Mouse (Mus musculus): ENCODE measurements around the gene Sept11. TPM values are rescaled to one million over a fixed set of nuclear protein-coding genes. Genes with fewer than 3 reads are reported as not detected.

Gene Sept11
- polyA plus RNA-seq, 1 experiment from 2014 or later = 180 TPM

DNA sequence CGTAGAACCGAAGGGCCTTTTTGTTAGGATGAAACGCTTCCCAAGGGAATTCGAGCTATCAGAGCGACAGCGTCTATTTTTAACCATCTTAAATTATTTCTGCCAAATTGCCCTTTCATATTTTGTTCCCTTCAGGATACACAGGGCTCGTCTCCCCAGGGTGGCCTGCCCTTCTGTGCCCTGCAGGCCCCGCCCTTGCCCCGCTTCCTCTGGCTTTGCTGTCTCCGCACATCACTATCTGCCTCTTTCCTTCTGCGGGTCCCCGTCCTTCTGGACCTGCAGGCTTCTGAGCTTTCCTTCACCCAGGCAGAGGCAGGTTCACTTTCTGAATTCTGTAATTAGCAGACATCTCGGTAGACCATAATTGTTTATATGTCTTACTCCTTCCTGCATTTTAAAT lies 22.6 kb downstream of the Sept11 start:
- Histone ChIP-seq H3K4me1 (peaks cover 43% of the 10 kb centered on the region), H3K27me3 (no peaks in the 10 kb centered on the region), H3K4me3 (no peak overlapping the region), H3K27ac (peak overlapping the region; percentile 85), H3K36me3 (0 out of 2 replicates have a peak, but pooled peaks cover 13% of the 10 kb centered on the region), H3K9ac (no peak overlapping the region), H3K4me2 (no peak overlapping the region), H3K9me3 (no peaks in the 10 kb centered on the region)
- WGBS = 79% methylated on average over 13 of the region's 13 CpGs
- no peak for ATAC-seq (ENCODE audit: insufficient number of reproducible peaks, low FRiP score, low TSS enrichment, low read depth)

DNA sequence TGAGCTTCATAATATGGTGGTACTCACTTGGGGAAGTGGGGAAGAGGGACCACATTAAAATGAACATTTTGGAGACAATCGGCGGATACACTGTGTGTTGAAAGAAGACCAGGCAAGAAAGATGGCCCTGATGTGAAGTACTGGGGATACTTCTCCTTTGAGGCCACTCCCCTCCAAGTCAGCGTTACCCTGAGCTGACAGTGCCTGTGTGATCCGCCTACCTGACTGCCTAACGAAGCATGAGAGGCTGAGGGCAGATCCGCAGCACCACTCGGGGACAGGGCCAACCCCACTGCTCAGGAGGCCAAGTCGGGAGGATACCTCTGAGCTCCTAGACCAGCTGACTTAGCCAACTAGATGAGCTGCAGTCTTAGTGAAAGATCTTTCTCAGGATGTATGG lies 24.4 kb downstream of the Sept11 start:
- no peak for ATAC-seq (ENCODE audit: insufficient number of reproducible peaks, low FRiP score, low TSS enrichment, low read depth)
- H3K4me1 ChIP-seq = peaks cover 45% of the 10 kb centered on the region
- WGBS = 77% methylated on average over 8 of the region's 8 CpGs

DNA sequence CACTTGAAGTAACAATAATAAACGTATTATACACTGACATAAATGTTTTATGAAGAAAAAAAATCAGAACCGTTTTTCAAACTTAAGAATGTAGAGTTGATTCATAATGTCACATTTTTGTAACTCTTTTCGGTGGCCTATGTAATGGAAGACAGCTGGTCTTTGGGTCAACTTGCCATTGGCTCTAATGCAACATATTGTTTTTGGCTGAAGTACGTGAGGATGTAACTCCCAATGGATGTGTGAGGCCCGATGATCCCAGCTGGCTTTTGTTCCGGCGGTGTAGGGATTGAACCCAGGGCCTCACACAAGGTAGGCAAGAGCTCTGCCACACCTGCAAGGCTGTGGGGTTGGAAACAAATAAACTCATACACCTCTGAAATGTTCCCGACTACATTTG lies 28.4 kb downstream of the Sept11 start:
- H3K27ac ChIP-seq = no peak overlapping the region
- 67% methylated on average over 8 of the region's 8 CpGs for WGBS
- no peaks in the 10 kb centered on the region for H3K36me3 ChIP-seq
- H3K9ac ChIP-seq = no peak overlapping the region
- H3K9me3 ChIP-seq = no peaks in the 10 kb centered on the region
- H3K4me1 ChIP-seq = peaks cover 38% of the 10 kb centered on the region
- H3K4me3 ChIP-seq = no peak overlapping the region
- H3K4me2 ChIP-seq = no peak overlapping the region
- no peak for ATAC-seq (ENCODE audit: insufficient number of reproducible peaks, low FRiP score, low TSS enrichment, low read depth)
- H3K27me3 ChIP-seq = no peaks in the 10 kb centered on the region

More for the DNA sequence above, 24.4 kb downstream of the Sept11 start:
- Histone ChIP-seq H3K9ac (no peak overlapping the region), H3K4me3 (no peak overlapping the region), H3K36me3 (no peaks in the 10 kb centered on the region), H3K27me3 (no peaks in the 10 kb centered on the region), H3K27ac (no peak overlapping the region), H3K9me3 (no peaks in the 10 kb centered on the region), H3K4me2 (no peak overlapping the region)

DNA sequence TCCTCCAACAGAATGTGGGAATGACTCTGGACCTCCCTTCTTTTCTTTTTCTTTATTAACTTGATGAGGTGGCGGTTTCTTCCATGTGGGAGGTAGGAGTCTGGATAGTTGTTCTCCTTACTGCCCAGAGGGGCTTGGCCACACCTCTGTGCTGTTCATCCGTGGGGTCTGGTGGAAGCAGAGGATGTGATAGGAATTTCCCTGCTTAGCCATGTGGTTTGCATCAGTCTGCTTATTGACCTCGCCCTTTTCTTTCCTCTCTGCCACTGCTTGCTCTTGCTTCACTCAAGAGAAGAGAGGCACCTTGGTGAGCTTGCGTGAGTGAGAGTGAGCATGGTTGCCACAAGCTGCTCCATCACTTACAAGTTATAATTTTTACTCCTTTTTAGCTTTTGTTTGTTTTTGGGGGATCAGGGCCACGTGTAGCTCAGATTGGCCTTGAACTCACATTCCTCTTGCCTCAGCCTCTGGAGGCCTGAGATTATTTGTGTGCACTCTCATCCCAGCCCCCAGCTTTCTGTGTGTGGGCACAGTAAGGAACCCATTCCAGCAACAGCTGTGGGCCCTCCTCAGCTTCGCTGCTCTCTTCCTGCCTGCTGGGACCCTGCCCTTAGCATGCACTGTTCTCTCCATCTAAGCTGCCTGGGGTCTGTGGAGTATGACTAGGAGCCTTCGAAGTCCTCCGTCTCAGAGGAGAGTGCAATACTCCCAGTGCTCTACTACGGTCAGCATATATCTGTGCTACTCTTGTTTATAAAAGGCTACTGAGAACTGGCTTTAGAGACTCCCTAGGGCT lies 31.0 kb downstream of the Sept11 start:
- no peaks in the 10 kb centered on the region for H3K27me3 ChIP-seq
- peak overlapping the region; percentile 67 for H3K27ac ChIP-seq
- no peak overlapping the region for H3K9ac ChIP-seq
- H3K4me2 ChIP-seq = no peak overlapping the region
- H3K4me1 ChIP-seq = peaks cover 63% of the 10 kb centered on the region
- 39% methylated on average over 9 of the region's 9 CpGs for WGBS
- H3K4me3 ChIP-seq = no peak overlapping the region
- ATAC-seq (ENCODE audit: insufficient number of reproducible peaks, low FRiP score, low TSS enrichment, low read depth) = no peak; the same call in 1 of the 2 replicates
- no peaks in the 10 kb centered on the region for H3K36me3 ChIP-seq
- no peaks in the 10 kb centered on the region for H3K9me3 ChIP-seq

DNA sequence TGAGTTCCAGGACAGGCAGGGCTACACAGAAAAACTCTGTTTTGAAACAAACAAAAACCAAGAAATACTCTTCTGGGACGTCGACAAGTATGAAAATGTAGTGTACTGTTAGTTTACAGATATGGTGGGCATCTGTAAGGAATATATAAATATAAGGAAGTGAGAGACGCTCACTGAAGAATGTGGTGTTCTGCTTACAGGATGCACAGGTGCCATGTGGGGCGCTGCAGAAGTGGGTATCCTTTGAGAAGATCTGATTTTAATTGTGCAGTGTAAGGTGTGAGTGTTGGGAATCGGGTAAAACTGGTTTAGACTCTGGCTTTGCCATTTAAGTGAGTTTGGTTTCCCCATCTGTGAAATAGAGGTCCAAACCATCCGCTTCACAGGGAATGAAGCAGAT lies 32.1 kb downstream of the Sept11 start:
- H3K27ac ChIP-seq = peak overlapping the region; percentile 33; the same call in 1 of the 2 replicates
- peaks cover 73% of the 10 kb centered on the region for H3K4me1 ChIP-seq
- H3K4me2 ChIP-seq = no peak overlapping the region
- no peak for ATAC-seq (ENCODE audit: insufficient number of reproducible peaks, low FRiP score, low TSS enrichment, low read depth)
- H3K27me3 ChIP-seq = no peaks in the 10 kb centered on the region
- H3K36me3 ChIP-seq = no peaks in the 10 kb centered on the region
- H3K9ac ChIP-seq = no peak overlapping the region
- H3K4me3 ChIP-seq = no peak overlapping the region
- H3K9me3 ChIP-seq = no peaks in the 10 kb centered on the region
- 84% methylated on average over 6 of the region's 6 CpGs for WGBS

DNA sequence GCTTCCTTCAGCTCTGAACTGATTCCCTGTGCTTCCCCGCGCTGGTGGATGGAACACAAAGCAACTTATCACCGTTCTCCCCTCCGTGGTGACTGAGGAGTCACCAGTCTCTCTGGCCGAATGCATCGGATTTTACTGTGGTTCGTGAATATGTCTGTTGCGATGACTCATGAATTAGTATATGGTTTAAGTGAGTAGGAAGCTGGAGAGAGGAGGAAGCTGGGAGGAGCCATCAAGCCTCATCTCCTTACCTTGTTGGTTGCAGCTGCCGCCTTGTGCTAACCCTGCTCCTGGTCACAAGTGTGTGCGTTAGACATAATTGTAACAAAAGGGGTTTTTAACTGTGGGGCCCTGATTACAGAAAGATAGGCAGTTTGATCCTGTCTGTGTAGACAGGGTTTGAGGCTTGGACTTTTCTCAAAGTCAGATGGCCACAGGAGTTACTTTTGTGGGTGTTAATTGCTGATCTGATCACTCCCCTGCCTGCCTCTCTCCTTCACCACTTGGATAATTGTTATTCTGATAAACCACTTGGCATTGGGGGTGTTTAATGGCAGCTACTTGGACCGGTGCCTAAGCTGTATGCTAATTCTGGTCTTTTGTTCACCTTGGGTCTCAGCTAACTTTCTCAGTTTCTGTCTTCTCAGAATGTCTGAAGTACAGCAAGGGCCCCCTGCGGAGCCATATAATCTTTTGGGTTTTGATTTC lies 33.1 kb downstream of the Sept11 start:
- Histone ChIP-seq H3K9ac (no peak overlapping the region), H3K9me3 (no peaks in the 10 kb centered on the region), H3K4me3 (no peak overlapping the region), H3K27me3 (no peaks in the 10 kb centered on the region), H3K36me3 (no peaks in the 10 kb centered on the region), H3K27ac (0 out of 2 replicates have a peak overlapping the region, but pooled peaks have one; percentile 33), H3K4me1 (peaks cover 74% of the 10 kb centered on the region), H3K4me2 (no peak overlapping the region)
- 58% methylated on average over 12 of the region's 12 CpGs for WGBS
- ATAC-seq (ENCODE audit: insufficient number of reproducible peaks, low FRiP score, low TSS enrichment, low read depth) = no peak

DNA sequence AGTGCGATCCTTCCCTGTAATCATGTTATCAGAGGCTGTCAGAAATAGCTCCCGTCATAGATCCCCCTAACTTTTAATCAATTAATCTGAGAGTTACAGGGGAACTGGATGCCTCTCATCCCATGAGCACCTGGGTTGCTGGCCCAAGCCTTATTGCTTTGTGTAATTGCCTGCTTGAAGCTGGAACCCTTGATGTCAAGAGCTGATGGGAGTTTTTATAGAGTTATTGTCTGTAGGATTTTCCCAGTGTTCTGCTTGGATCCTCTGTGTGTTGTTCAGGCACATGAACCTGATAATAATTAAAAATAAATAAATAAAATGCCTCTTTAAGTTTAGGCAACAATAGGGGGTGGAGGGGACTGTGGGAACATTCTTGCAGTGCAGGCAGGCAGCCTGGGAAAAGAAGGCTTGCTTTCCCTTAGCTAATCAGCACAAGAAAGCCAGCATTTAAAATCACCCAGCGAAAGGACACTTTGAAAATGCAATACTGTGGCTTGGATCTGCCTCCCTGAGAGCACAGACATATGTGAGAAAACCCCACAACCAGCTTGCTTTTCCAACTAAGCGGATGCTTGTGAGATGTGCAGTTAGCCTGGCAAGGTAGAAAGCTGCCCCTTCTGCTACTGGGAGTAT lies 33.8 kb downstream of the Sept11 start:
- H3K9ac ChIP-seq = no peak overlapping the region
- H3K27ac ChIP-seq = peak overlapping the region; percentile 62; the same call in 1 of the 2 replicates
- no peaks in the 10 kb centered on the region for H3K36me3 ChIP-seq
- H3K9me3 ChIP-seq = no peaks in the 10 kb centered on the region
- ATAC-seq (ENCODE audit: insufficient number of reproducible peaks, low FRiP score, low TSS enrichment, low read depth) = no peak
- 45% methylated on average over 4 of the region's 4 CpGs for WGBS
- H3K4me2 ChIP-seq = no peak overlapping the region
- H3K4me3 ChIP-seq = no peak overlapping the region
- H3K27me3 ChIP-seq = no peaks in the 10 kb centered on the region
- H3K4me1 ChIP-seq = peaks cover 80% of the 10 kb centered on the region

DNA sequence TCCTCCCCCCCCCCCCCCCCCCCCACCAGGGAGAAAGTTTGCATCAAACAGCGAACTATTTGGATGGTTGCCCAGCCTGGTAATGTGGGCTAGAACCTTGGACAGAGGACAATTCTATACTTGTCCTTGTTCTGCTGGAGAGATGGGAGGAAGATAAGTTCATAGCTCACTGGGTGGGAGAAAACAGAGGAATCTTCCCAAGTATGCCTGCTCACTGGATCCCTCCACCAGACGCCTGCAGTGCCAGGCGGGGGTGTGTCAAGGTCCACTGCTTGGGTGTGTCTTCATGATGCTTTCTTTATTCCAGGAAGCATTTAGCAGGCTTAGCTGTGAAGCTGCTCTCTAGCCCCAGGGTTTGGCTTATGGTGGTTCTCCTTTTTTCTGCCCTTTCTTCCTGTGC lies 34.5 kb downstream of the Sept11 start:
- peaks cover 87% of the 10 kb centered on the region for H3K4me1 ChIP-seq
- no peaks in the 10 kb centered on the region for H3K9me3 ChIP-seq
- no peaks in the 10 kb centered on the region for H3K36me3 ChIP-seq
- no peak overlapping the region for H3K9ac ChIP-seq
- H3K27ac ChIP-seq = no peak overlapping the region; the same call in 1 of the 2 replicates
- no peak overlapping the region for H3K4me3 ChIP-seq
- no peak for ATAC-seq (ENCODE audit: insufficient number of reproducible peaks, low FRiP score, low TSS enrichment, low read depth)
- H3K4me2 ChIP-seq = no peak overlapping the region
- 16% methylated on average over 3 of the region's 3 CpGs for WGBS
- H3K27me3 ChIP-seq = no peaks in the 10 kb centered on the region

DNA sequence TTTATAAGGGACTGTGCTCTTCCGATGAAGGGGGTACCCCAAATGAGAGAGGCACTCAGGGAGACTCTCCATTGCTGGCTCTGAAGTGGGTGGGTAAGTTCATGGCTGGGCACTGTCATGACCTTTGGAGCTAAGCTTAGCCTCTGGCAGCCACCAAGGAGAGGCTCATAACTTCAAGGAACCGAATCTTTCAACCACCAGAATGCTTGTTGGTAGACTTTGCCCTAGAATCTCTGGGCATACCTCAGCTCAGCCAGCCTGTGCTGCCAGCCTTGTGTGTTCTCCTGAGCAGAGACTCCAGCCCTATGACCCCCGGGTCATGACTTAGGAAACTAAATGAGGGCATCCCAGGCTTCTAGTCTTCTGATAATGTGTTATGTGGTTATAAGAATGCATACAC lies 35.5 kb downstream of the Sept11 start:
- Histone ChIP-seq H3K36me3 (no peaks in the 10 kb centered on the region), H3K4me1 (peaks cover 96% of the 10 kb centered on the region), H3K9ac (no peak overlapping the region), H3K27me3 (no peaks in the 10 kb centered on the region), H3K9me3 (no peaks in the 10 kb centered on the region), H3K4me2 (no peak overlapping the region), H3K4me3 (no peak overlapping the region), H3K27ac (no peak overlapping the region)
- WGBS = 66% methylated on average over 3 of the region's 3 CpGs
- no peak for ATAC-seq (ENCODE audit: insufficient number of reproducible peaks, low FRiP score, low TSS enrichment, low read depth)

DNA sequence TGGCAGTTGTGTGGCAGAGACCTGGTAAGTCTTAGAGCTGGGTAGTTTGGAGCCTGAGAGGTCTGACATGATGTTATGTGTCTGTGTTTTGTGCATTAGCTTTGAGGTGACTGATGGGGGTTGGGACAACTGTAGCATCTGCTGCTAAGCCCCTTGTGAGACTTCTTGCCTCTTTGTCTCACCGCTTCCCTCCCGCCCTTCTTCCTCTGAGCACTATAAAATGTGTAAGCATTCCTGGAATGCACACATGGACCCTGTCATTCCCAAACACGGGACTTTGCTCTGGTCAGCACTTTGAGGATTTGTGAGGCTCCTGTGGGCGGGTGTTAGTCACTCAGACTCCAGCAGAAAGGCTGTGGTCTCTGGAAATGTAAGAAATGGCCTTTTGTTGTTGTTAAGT lies 36.7 kb downstream of the Sept11 start:
- Histone ChIP-seq H3K4me3 (no peak overlapping the region), H3K4me2 (no peak overlapping the region), H3K36me3 (no peaks in the 10 kb centered on the region), H3K9ac (no peak overlapping the region), H3K27me3 (no peaks in the 10 kb centered on the region), H3K27ac (peak overlapping the region; percentile 79), H3K4me1 (peaks cover 92% of the 10 kb centered on the region), H3K9me3 (no peaks in the 10 kb centered on the region)
- peak; percentile 61 for ATAC-seq (ENCODE audit: insufficient number of reproducible peaks, low FRiP score, low TSS enrichment, low read depth)
- 6% methylated on average over 4 of the region's 4 CpGs for WGBS

DNA sequence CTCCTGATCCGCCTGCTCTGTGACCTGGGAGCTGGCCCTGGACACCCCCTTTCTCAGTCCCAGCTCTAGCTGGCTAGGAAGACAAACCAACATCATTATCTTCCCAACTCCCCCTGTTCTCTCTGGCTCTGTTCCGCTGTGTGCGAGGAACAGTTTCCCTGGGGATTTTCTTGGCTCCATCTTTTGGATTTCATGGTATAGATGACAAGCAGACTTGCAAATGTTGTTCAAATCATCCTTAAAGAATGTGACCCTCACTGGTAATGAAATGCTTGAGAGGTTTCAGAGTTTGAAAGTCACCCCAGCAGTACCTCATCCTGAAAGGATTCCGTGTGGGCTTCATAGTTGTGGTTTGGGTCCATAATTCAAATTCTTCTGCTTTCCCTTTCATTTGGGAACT lies 38.2 kb downstream of the Sept11 start:
- WGBS = 35% methylated on average over 4 of the region's 4 CpGs
- H3K27ac ChIP-seq = peak overlapping the region; percentile 79
- no peaks in the 10 kb centered on the region for H3K27me3 ChIP-seq
- H3K9me3 ChIP-seq = no peaks in the 10 kb centered on the region
- H3K4me3 ChIP-seq = no peak overlapping the region
- H3K9ac ChIP-seq = no peak overlapping the region
- no peak overlapping the region for H3K4me2 ChIP-seq
- ATAC-seq (ENCODE audit: insufficient number of reproducible peaks, low FRiP score, low TSS enrichment, low read depth) = peak; percentile 42; the same call in 1 of the 2 replicates
- no peaks in the 10 kb centered on the region for H3K36me3 ChIP-seq
- peaks cover 88% of the 10 kb centered on the region for H3K4me1 ChIP-seq

Measured in limb, embryonic 15.5 days (tissue).